Mouse (Mus musculus) liver, embryonic 12.5 days (tissue): ENCODE results near the gene Serpini2. TPM values are rescaled to one million over a fixed set of nuclear protein-coding genes. Genes with fewer than 3 reads are reported as not detected.
"Not testable (repeated sequence)": the region's sequence is repeated elsewhere in the genome, so short reads cannot be mapped to it uniquely, and the experiment has no call there.

ENCODE experiments used
- ATAC-seq: fragments of 200-750 bp; cut with Nextera tagmentation; 2 replicates; pipeline ENCODE4 v1.8.0; 2017; ENCODE audit warnings: moderate number of reproducible peaks, mild to moderate bottlenecking, moderate library complexity
- H3K27ac ChIP-seq: fragments of 300-500 bp; sonication (generic); 2 replicates; pipeline ENCODE4 v1.5.1; 2016; ENCODE audit warnings: mild to moderate bottlenecking
- H3K27me3 ChIP-seq: fragments of 300-500 bp; sonication (generic); replicated peaks from 2 replicates; pipeline ENCODE4 v1.6.1; 2016; ENCODE audit warnings: mild to moderate bottlenecking, moderate library complexity
- H3K36me3 ChIP-seq: fragments of 300-500 bp; sonication (generic); 2 replicates; pipeline ENCODE4 v1.6.1; 2016; ENCODE audit warnings: mild to moderate bottlenecking, moderate library complexity
- H3K4me1 ChIP-seq: fragments of 300-500 bp; sonication (generic); 2 replicates; pipeline ENCODE4 v1.6.1; 2016
- H3K4me2 ChIP-seq: fragments of 300-500 bp; sonication (generic); 2 replicates; pipeline ENCODE4 v1.6.1; 2016; ENCODE audit warnings: mild to moderate bottlenecking, moderate library complexity
- H3K4me3 ChIP-seq: fragments of 300-500 bp; sonication (generic); 2 replicates; pipeline ENCODE4 v1.5.1; 2016; ENCODE audit warnings: mild to moderate bottlenecking, moderate library complexity
- H3K9ac ChIP-seq: fragments of 300-500 bp; sonication (generic); 2 replicates; pipeline ENCODE4 v1.6.1; 2016; ENCODE audit warnings: mild to moderate bottlenecking, moderate library complexity
- H3K9me3 ChIP-seq: fragments of 300-500 bp; sonication (generic); replicated peaks from 2 replicates; pipeline ENCODE4 v1.6.1; 2016; ENCODE audit warnings: mild to moderate bottlenecking, moderate library complexity
- WGBS: fragments of 180-500 bp; shearing (Covaris S2); methylation state at CpG from one replicate; pipeline ENCODE4 v1.1.7; 2016; ENCODE audit not compliant: insufficient replicate concordance; 5-methylcytosine and 5-hydroxymethylcytosine counted together
- polyA plus RNA-seq: library from polyadenylated mRNA; unstranded; fragments of >200 nt; fragmentation: Nextera tagmentation; extraction: Ambion mirVana; gene quantifications from 2 replicates; pipeline ENCODE4 v1.2.1, GENCODE M21; 2016

Gene Serpini2
- not detected in 2 replicates for polyA plus RNA-seq

- Histone ChIP-seq H3K27ac (no peak within 1 kb of the TSS), H3K9ac (no peak within 1 kb of the TSS), H3K4me3 (no peak within 1 kb of the TSS), H3K4me1 (no peaks in the 10 kb centered on the region), H3K27me3 (no peaks in the 10 kb centered on the region), H3K36me3 (no peaks in the 10 kb centered on the region), H3K4me2 (no peak within 1 kb of the TSS), H3K9me3 (no peaks in the 10 kb centered on the region)
- 57% methylated on average over 2 of the region's 2 CpGs for WGBS
- no peak for ATAC-seq
Measured at GRCm38 (mm10) chr3:75269978-75270377, at the start of gene Serpini2. Gene Serpini2, minus strand, starts transcription at chr3:75270078.

DNA sequence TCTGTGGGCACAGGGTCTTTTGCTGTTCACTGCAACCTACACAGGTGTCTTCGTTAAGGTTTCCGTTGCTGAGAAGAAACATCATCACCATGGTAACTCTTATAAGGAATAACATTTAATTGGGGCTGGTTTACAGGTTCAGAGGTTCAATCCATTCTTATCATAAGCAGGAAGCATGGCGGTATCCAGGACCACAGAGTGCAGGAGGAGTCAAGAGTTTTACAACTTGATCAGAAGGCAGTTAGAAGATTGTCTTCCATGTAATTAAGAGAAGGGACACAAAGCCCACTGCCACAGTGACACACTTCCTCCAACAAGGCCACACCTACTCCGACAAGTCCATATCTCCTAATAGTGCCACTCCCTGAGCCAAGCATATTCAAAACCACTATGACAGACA is 39.0 kb upstream of the Serpini2 start:
- no peaks in the 10 kb centered on the region for H3K36me3 ChIP-seq
- H3K9ac ChIP-seq: no peak overlapping the region
- 62% methylated on average over 4 of the region's 4 CpGs for WGBS
- H3K4me2 ChIP-seq: no peak overlapping the region
- H3K27ac ChIP-seq: no peak overlapping the region
- ATAC-seq: no peak
- H3K27me3 ChIP-seq: no peaks in the 10 kb centered on the region
- H3K4me1 ChIP-seq: no peaks in the 10 kb centered on the region
- no peaks in the 10 kb centered on the region for H3K9me3 ChIP-seq
- H3K4me3 ChIP-seq: no peak overlapping the region

DNA sequence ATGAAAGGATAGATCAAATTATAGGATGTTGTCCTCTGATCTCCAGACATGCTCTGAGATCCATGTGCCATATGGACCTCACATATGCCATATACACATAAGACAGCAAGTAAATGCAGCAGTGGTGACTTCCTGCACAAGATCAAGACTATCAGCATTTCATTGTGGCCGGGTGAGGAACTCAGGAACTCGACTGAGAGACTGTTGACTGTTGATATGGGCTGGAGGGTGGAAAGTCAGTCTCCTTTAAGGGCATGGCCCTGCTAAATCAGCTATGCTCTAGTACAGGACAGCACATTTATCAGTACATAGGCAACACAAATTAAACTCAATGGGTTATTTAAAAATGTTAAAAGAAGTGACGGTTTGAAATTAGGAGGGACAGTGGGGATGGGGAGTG is 38.4 kb upstream of the Serpini2 start:
- Histone ChIP-seq H3K9ac (no peak overlapping the region), H3K36me3 (no peaks in the 10 kb centered on the region), H3K27ac (no peak overlapping the region), H3K4me1 (no peaks in the 10 kb centered on the region), H3K9me3 (no peaks in the 10 kb centered on the region), H3K4me2 (no peak overlapping the region), H3K27me3 (no peaks in the 10 kb centered on the region), H3K4me3 (no peak overlapping the region)
- WGBS: 34% methylated on average over 3 of the region's 3 CpGs
- peak; percentile 65 for ATAC-seq

GRCm38 (mm10) chr3:75305584-75305983 is 35.7 kb upstream of the Serpini2 start:
- Histone ChIP-seq H3K9me3 (no peaks in the 10 kb centered on the region), H3K9ac (no peak overlapping the region), H3K4me2 (no peak overlapping the region), H3K36me3 (no peaks in the 10 kb centered on the region), H3K4me3 (no peak overlapping the region), H3K27ac (no peak overlapping the region), H3K27me3 (no peaks in the 10 kb centered on the region), H3K4me1 (no peaks in the 10 kb centered on the region)
- no peak for ATAC-seq
- WGBS: 69% methylated on average over 3 of the region's 3 CpGs

DNA sequence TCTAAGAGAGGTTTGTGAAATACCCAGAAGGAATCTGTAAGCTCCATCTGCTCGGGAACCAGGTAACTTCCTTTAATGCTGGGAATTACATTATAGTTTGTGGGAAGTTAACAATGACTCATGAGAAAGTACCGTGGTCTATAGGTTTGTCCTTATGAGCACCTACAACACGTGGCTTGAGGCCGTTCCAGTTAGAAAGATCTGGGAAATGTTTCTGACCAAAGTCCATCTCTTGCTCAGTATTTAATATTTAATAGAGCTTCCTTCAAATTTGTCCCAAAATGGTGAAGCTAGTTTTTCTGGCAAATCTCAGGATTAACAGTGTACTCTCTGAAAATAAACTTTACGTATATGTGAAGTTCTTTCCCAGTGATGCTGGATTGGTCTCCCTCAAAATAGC is 34.7 kb upstream of the Serpini2 start:
- Histone ChIP-seq H3K36me3 (no peaks in the 10 kb centered on the region), H3K27me3 (no peaks in the 10 kb centered on the region), H3K4me2 (no peak overlapping the region), H3K9ac (no peak overlapping the region), H3K27ac (no peak overlapping the region), H3K9me3 (no peaks in the 10 kb centered on the region), H3K4me3 (no peak overlapping the region), H3K4me1 (no peaks in the 10 kb centered on the region)
- 71% methylated on average over 5 of the region's 5 CpGs for WGBS
- ATAC-seq: no peak

DNA sequence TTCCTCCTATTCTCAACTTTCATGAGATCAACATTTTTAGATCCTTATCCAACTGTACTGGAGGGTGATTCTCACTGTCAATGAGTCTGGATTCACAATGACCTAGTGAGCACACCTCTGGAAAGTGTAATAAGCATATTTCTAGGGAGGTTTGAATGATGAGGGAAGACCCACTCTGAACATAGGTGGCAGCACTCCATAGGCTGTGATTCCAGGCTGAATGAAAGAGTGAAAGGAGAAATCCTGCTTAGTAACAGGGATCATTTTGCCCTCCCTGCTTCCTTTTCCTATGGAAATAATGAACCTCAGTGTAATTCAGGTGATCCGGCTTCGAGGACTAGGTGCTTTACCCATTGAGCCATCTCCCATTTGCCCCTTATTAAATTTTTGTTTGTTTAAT is 31.2 kb upstream of the Serpini2 start:
- Histone ChIP-seq H3K27ac (no peak overlapping the region), H3K4me3 (no peak overlapping the region), H3K36me3 (no peaks in the 10 kb centered on the region), H3K4me1 (no peaks in the 10 kb centered on the region), H3K9ac (no peak overlapping the region), H3K4me2 (no peak overlapping the region), H3K27me3 (no peaks in the 10 kb centered on the region), H3K9me3 (no peaks in the 10 kb centered on the region)
- ATAC-seq: no peak
- WGBS: 81% methylated on average over 2 of the region's 2 CpGs

DNA sequence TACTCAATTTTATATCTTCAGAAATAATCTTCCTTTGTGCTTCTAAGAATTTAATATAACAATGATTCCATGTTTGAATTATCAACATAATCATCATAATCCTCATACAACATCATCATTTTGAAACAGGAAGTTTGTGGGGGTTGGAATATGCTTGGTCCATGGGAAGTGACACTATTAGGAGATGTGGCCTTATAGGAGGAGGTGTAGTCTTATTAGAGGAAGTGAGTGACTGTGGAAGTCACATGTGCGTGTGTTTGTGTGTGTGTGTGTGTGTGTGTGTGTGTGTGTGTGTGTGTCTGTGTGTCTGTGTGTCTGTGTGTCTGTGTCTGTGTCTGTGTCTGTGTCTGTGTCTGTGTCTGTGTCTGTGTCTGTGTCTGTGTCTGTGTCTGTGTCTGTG is 29.6 kb upstream of the Serpini2 start:
- 50% methylated on average over 1 of the region's 1 CpGs for WGBS
- H3K27me3 ChIP-seq, H3K4me3 ChIP-seq, H3K36me3 ChIP-seq, H3K4me1 ChIP-seq, H3K4me2 ChIP-seq, ATAC-seq, H3K9me3 ChIP-seq, H3K27ac ChIP-seq, H3K9ac ChIP-seq: not testable (repeated sequence)

DNA sequence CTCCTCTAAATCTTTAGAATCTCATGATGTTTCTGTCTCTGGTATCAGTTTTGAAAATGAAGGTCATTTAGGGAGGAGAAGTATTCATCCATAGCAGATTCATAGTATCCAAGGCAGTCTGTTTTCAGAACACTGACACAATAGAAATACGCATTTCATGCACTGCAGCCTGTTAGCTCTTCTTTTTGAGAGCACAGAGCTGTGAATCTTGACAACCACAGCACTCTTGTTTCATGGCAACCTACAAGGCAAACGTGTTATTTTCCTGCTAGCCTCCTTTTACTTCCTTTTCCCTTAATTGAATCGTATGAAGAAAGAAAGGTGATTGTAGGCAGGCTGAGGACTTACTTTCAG is 27.9 kb upstream of the Serpini2 start:
- H3K4me3 ChIP-seq: no peak overlapping the region
- WGBS: 33% methylated on average over 3 of the region's 3 CpGs
- H3K27ac ChIP-seq: no peak overlapping the region
- no peaks in the 10 kb centered on the region for H3K9me3 ChIP-seq
- no peaks in the 10 kb centered on the region for H3K4me1 ChIP-seq
- no peaks in the 10 kb centered on the region for H3K36me3 ChIP-seq
- no peaks in the 10 kb centered on the region for H3K27me3 ChIP-seq
- no peak overlapping the region for H3K4me2 ChIP-seq
- no peak overlapping the region for H3K9ac ChIP-seq
- no peak for ATAC-seq

GRCm38 (mm10) chr3:75297026-75297757 is 27.3 kb upstream of the Serpini2 start:
- Histone ChIP-seq H3K4me2 (no peak overlapping the region), H3K27me3 (no peaks in the 10 kb centered on the region), H3K27ac (no peak overlapping the region), H3K9ac (no peak overlapping the region), H3K9me3 (no peaks in the 10 kb centered on the region), H3K4me1 (no peaks in the 10 kb centered on the region), H3K36me3 (no peaks in the 10 kb centered on the region), H3K4me3 (no peak overlapping the region)
- ATAC-seq: no peak
- WGBS: 43% methylated on average over 2 of the region's 2 CpGs

DNA sequence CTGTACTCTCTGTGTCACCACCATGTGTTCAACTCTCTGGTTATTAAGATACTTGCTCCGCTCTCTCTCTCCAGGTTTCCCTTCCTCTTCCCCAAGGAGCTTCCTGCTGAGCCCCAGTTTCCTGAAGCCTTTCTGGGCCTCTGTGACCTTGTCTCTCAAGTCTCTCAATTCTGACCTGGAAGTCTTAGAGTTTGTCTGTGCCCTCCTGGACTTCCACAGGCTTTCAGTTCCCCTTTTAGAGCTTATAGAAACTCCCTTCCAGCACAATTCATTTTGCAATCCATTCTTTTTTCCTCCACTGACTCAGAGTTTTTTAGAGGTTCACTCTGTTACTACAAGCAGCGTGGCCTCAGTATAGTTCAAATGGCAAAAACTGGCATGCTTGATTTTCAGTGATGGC is 23.4 kb upstream of the Serpini2 start:
- Histone ChIP-seq H3K9ac (no peak overlapping the region), H3K36me3 (no peaks in the 10 kb centered on the region), H3K4me3 (no peak overlapping the region), H3K27me3 (no peaks in the 10 kb centered on the region), H3K27ac (no peak overlapping the region), H3K4me2 (no peak overlapping the region), H3K4me1 (no peaks in the 10 kb centered on the region), H3K9me3 (no peaks in the 10 kb centered on the region)
- ATAC-seq: no peak
- WGBS: 61% methylated on average over 2 of the region's 2 CpGs

DNA sequence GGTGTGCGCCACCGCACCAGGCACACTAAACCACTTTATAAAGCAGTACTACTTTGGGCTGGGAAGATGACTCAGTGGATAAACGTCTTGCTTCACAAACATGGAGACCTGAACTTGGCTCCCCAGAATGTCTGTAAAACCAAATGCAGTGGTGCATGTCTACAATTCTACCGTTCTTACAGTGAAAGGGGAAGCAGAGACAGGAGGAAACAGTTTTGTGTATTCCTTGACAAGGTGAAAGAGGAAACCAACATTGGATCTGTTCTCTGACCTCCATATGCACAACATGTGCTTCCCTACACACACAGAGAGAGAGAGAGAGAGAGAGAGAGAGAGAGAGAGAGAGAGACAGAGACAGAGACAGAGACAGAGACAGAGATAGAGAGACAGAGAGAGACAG is 7.6 kb upstream of the Serpini2 start:
- Histone ChIP-seq H3K36me3 (no peaks in the 10 kb centered on the region), H3K27me3 (no peaks in the 10 kb centered on the region), H3K4me1 (no peaks in the 10 kb centered on the region), H3K4me3 (no peak overlapping the region), H3K4me2 (no peak overlapping the region), H3K9me3 (no peaks in the 10 kb centered on the region), H3K27ac (no peak overlapping the region), H3K9ac (no peak overlapping the region)
- no peak for ATAC-seq
- WGBS: 56% methylated on average over 4 of the region's 4 CpGs

GRCm38 (mm10) chr3:75276522-75276921 is 6.6 kb upstream of the Serpini2 start:
- no peaks in the 10 kb centered on the region for H3K27me3 ChIP-seq
- H3K4me3 ChIP-seq: no peak overlapping the region
- 69% methylated on average over 3 of the region's 3 CpGs for WGBS

DNA sequence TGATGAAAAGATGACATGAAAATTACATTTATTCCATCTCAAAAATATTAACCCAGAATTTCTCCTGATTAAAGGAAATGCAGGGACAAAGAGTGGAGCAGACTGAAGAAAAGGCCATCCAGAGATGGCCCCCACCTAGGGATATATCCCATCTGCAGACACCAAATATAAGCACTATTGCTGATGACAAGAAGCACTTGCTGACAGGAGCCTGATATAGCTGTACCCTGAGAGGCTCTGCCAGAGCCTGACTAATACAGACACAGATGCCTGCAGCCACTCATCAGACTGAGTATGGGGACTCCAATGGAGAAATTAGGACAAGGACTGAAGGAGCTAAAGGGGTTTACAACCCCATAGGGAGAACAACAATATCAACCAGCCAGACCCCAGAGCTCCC is 5.2 kb upstream of the Serpini2 start:
- no peak overlapping the region for H3K4me2 ChIP-seq
- no peak overlapping the region for H3K9ac ChIP-seq
- H3K27me3 ChIP-seq: no peaks in the 10 kb centered on the region
- H3K36me3 ChIP-seq: no peaks in the 10 kb centered on the region
- H3K4me3 ChIP-seq: no peak overlapping the region
- no peak for ATAC-seq
- no peaks in the 10 kb centered on the region for H3K4me1 ChIP-seq
- no peak overlapping the region for H3K27ac ChIP-seq
- H3K9me3 ChIP-seq: no peaks in the 10 kb centered on the region

More at GRCm38 (mm10) chr3:75276522-75276921, 6.6 kb upstream of the Serpini2 start:
- no peaks in the 10 kb centered on the region for H3K9me3 ChIP-seq
- no peak overlapping the region for H3K9ac ChIP-seq
- no peak overlapping the region for H3K4me2 ChIP-seq
- no peaks in the 10 kb centered on the region for H3K36me3 ChIP-seq
- no peaks in the 10 kb centered on the region for H3K4me1 ChIP-seq
- no peak overlapping the region for H3K27ac ChIP-seq
- ATAC-seq: no peak
